Mouse (Mus musculus) megakaryocyte progenitor cell, adult 5-6 weeks (primary cell): ENCODE measurements around the gene Fxyd4. TPM values are rescaled to one million over a fixed set of nuclear protein-coding genes. Genes with fewer than 3 reads are reported as not detected.
A peak's percentile ranks its signal among the peaks of the same experiment; 100 is the strongest.

Source experiments
- ATAC-seq: replicated peaks from 2 replicates; pipeline ENCODE4 v1.8.0; 2016; ENCODE audit warnings: mild to moderate bottlenecking, moderate TSS enrichment, inconsistent platforms; ENCODE audit not compliant: poor library complexity
- total RNA-seq, 2 experiments: library from RNA; stranded (forward) in 1 of 2; stranded (reverse) in 1 of 2; fragments of 157-497, 149-512 nt in 1 of 2; fragments of 200-1000 nt in 1 of 2; gene quantifications; 2 replicates each; pipeline versions ENCODE4 v1.2.3 to v1.2.4; 2015 to 2017

The Fxyd4 gene
- total RNA-seq, 2 experiments from 2014 or later: not detected

DNA sequence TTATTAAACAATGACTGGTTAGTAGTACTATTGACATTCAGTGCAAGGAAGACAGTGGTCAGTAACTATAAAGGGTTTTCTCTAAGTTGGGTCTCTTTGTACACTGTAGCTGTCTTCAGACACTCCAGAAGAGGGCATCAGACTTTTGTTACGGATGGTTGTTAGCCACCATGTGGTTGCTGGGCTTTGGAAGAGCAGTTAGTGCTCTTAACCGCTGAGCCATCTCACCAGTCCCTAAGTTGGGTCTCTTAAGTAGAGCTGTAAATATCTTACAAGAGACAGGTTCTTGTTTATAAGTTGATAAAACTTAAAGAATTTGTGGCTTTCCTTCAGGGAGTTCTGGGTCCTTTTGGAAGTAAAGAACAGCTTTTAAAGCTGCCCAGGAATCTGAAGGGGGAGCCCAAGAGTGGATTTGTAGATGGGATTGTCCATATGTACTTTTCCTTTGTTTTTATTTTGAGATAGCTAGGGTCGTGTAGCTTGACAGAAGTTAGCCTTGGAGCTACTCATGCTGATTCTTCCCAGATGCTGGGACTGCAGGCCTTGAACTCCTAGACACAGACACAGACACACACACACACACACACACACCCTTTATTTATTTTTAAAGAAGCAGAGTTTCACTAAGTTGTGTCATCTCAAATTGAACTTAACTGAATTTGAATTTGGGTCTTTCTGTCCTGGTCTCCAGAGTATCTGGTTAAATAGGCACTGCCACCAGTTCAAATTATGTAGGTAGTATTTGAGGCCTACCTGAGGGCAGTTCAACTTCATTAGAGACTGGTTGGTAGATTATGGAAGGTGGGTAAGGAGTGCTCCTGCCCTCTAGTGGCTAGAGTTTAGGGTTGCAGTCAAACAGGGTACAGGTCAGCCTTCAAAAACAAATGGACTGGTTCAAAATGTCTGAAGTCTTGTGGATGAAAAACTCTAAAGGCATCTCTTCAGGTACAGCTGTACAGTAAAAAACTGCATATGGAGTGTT is 16.5 kb downstream of the Fxyd4 start:
- ATAC-seq: peak; percentile 49

DNA sequence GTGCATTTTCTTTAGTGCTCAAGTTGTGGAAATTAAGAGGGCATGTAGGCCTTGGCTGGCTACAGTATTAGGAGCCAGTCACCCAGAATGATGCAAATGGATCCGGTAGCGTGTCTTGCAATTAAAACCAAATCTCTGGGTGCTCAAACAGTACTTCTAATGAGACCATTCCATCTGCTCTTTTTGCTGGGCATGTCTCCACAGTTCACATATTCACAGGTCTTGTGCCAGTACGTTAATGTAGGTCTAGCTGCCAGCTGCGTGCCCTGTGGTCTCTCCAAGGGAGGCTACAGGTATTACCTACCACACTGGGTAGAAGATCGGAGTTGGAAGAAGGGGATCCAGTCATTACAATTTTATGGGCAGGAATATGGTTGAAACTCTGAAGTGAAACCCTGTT is 19.4 kb downstream of the Fxyd4 start:
- no peak for ATAC-seq

GRCm38 (mm10) chr6:117917576-117917975 is 19.9 kb downstream of the Fxyd4 start:
- peak; percentile 40 for ATAC-seq

DNA sequence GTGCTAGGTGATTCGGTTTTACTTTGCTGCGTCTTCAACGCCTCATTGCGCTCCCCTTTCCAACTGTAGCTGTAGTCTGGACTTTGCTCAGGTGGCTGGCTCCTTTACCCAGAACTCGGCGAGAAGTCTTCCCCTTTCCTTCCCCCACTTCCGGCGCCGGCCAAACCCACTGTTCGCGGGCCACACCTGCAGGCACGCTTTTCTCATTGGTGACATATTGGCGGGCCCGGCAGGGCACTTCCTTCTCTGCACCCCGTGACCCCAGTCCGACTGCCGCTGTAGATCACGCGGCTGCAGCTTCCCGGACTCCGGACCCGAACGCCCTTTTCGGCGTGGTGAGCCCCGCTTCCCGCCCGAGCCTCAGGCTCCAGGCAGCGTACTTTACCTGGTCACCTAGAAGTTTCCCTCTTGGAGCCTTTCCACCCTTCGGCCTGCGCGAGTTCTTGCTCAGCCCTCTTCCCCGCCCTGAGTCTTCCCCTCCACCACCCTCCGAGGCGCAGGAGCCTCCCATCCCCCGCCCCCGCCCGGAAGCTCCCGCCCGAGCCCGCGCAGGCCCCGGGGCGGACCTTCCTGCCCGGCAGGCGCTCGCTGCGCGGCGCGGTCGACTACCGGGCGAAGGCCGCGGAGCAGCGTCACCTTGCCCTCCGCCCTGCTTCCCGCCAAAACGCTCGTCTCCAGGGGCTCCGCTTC is 20.6 kb downstream of the Fxyd4 start:
- ATAC-seq: peak; percentile 80

DNA sequence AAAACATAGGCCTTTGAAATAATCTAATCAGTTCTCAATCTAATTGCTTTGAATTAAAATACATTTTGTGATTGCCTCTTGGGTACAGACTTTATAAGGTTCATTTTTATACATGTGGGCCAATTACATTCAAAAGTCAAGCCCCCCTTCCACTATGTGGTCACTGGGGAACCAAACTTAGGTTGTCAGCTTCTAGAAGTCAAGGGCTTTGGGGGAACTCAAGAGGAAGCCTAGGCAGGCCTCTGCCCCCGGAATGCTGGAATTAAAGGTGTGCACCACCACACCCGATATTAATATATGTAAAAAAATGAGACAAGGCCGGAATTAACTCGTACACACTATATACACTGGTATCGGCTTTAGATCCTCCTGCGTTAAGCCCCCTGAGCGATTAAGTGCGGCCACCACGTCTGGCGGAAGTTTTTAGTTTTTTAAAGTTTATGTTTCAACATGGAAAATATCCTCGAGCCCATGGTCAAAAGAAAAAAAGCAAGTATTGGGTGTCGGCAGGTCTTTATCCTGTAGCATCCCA is 21.2 kb downstream of the Fxyd4 start:
- ATAC-seq: no peak; the same call in 1 of the 2 replicates

DNA sequence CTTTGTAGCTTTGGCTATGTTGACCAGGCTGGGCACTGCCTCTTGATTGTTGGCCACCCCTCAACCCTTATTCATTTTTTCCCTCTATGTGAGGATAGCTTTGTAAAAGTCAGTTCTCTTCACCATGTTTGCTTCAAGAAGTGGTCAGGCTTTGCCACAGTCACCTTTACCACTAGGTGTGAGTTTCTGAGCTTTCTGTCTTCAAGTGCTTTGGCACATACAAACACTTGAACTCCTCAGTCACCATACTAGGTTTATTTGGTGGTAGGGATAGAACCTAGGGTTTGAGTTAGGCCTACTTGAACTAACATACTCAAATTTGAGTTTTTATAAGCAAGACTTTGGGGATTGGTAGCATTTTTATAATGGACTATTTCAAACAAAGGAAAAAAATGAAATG is 23.0 kb downstream of the Fxyd4 start:
- ATAC-seq: no peak

GRCm38 (mm10) chr6:117910120-117910661 is 27.3 kb downstream of the Fxyd4 start:
- no peak for ATAC-seq

DNA sequence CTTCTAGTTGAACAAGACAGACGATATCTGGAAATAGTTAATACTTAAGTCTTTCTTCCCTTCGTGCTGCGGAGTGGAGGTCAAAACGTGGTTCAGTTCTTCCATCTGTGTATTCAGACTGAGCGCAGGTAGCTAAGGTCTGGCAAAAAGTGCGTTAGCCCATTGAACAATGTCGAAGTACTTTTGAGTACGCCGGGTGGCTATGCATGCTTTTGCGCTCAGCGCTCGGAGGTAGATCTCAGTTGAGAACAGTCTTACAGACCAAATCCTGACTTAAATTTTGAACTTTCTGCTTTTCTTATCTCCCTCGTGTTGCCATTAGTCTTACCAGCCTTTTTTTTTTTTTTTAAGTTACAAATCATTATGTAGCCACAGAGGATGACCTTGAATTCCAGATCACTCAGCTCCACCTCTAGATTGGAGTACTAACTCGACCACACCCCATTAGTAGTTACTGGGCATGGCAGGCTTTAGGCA is 29.0 kb downstream of the Fxyd4 start:
- peak; percentile 11; the same call in 1 of the 2 replicates for ATAC-seq

DNA sequence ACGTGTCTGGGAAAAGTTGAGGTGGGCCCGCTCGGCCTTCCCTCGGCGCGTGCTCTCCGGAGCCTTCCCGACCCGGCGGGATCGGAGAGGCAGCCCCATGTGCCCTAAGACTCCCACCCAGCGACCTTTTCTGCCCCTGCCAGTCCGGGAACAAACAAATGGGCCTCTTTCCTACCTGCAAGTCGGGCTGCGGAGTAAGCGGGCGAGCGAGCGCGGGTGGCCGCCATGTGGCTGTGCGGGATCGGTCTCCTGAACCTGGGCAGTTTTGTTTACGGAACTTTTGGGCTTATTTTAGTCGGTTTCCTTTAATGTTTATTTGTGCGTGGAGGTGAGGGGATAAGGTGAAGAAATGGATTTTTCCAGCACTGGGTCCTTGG is 29.5 kb downstream of the Fxyd4 start:
- ATAC-seq: no peak

- ATAC-seq: peak; percentile 59
These were observed 30.1 kb downstream of the Fxyd4 start for GRCm38 (mm10) chr6:117907301-117907978.

GRCm38 (mm10) chr6:117906590-117907271 is 30.8 kb downstream of the Fxyd4 start:
- ATAC-seq: peak; percentile 66

DNA sequence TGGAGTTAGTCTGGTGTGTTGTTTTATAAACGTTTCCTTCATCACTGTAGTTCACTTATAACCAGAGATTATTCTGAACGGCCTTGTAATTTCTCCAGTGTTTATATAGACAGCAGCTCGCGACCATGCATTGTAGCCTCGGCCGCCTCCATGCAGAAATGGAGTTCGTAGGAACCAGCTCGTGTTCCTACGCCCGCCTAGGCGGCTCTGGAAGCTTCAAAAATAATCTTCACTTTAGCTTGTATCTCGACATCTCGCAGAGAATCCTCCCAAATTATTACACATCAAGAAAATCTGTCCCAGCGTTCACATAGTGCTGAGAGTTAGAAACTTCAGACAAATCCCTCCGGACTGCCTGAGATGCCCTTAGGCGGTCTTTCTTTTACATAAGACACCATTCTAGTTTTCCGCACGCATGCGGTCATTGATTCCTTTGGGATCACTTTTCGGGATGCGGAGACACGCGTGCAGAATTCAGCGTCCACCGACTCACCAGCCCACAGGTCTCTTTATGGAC is 31.4 kb downstream of the Fxyd4 start:
- ATAC-seq: no peak

DNA sequence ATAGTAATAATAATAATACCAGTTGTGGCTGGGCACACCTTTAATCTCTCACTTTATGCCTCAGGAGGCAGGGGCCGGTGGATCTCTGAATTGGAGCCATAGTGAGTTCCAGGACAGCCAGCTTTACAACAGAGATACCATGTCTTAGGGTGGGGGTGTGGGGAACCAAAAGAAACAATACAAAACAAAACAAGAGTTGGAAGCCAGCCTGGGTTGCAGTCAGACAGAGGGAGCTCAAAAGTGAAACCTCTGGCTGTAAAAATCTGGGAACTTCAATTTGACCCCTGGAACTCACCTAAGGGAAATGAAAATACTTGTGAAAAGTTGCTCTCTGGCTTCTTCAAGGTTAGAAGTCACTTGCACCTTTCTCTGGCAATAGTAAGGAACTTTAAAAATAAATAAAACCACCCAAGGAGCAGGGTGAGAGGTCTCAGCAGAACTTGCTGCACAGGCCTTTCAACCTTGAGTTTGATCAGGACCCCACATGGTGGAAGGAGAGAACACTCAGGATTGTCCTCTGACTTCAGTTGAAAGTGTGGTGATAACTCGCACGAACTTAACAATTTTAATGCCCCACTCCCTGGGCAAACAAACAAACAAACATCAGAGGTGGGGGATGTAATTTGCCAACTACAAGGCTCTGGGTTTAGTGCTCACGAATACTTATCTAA is 32.1 kb downstream of the Fxyd4 start:
- no peak for ATAC-seq

DNA sequence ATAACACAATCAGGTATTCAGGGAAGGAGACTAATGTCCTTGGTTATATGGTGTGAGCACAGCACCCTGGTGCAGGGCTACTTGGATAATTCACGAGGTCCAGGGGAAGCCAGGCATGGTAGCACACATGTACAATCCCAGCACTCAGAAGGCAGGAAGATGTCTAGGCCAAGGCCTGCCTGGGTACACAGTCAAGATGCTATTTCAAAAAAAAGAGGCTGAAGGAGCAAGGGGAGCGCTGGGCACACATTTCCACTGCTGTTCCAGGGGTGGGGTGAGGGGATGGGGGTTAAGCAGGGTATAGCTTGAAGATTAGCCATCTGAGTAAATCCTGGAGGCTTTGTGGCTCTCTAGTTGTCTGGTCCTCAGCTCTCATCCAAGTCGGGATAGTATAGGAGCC is 33.7 kb downstream of the Fxyd4 start:
- ATAC-seq: no peak

- no peak for ATAC-seq
These were observed 34.9 kb downstream of the Fxyd4 start for GRCm38 (mm10) chr6:117902556-117902955.

GRCm38 (mm10) chr6:117901510-117902402 is 35.7 kb downstream of the Fxyd4 start:
- ATAC-seq: peak; percentile 14; the same call in 1 of the 2 replicates

DNA sequence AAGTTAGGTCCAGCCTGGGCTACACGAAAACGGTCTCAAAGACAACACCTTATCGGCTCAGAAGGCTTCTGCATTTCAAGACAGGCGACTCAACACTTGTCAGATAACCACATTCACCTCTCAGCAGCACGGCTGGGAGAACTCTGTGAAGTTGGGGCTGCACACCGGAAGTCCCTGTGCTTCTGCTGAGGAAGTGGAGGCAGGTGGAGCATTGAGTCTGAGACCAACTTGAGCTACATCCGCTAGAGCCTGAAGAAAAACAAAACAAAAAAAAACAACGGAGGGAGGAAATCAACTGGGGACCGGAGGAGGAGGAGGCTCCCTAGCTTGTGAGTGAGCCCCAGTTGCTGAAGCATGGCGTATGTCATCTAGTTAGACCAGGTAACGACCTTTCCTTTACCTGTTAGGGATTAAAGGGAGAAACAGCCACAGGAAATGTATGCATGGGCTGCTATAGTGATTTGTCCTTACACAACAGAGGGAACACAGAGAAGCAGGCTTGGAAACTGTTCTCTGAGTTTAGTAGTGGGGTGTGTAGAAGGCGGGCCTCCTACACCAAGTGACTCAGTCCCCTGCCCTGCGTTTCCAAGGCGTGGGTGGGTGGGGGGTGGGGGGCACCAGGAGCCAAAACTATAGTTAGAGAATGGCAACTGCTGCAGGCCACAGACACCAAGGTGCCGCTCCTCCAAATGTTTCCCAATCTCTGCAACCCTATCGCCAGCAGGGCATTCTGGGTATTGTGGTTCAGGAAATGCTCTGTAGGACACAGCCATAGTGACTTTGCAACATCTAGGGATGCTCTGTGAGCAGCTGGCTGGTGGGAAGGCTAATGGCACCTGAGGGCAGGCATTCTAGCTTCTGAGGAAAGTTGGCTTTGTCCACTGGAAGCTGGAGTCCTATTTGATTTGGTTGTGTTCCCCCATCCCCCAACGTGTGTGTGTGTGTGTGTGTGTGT is 37.1 kb downstream of the Fxyd4 start, which contains the start of gene Hnrnpf:
TSS of gene Hnrnpf (plus strand) at position 199 of the 955 bp plus-strand sequence.
- ATAC-seq: peak; percentile 78
